Mouse (Mus musculus) erythroblast, embryonic 14.5 days (primary cell): ENCODE data around the gene Krt42.

ENCODE experiments used
- GATA1 ChIP-seq: IDR thresholded peaks from 2 replicates; pipeline ENCODE4 v1.6.1; 2012; ENCODE audit warnings: low read length, inconsistent platforms, mixed read lengths
- TAL1 ChIP-seq: IDR thresholded peaks from 3 replicates; pipeline ENCODE4 v1.6.1; 2012; ENCODE audit warnings: low read length, inconsistent platforms, mixed read lengths

DNA sequence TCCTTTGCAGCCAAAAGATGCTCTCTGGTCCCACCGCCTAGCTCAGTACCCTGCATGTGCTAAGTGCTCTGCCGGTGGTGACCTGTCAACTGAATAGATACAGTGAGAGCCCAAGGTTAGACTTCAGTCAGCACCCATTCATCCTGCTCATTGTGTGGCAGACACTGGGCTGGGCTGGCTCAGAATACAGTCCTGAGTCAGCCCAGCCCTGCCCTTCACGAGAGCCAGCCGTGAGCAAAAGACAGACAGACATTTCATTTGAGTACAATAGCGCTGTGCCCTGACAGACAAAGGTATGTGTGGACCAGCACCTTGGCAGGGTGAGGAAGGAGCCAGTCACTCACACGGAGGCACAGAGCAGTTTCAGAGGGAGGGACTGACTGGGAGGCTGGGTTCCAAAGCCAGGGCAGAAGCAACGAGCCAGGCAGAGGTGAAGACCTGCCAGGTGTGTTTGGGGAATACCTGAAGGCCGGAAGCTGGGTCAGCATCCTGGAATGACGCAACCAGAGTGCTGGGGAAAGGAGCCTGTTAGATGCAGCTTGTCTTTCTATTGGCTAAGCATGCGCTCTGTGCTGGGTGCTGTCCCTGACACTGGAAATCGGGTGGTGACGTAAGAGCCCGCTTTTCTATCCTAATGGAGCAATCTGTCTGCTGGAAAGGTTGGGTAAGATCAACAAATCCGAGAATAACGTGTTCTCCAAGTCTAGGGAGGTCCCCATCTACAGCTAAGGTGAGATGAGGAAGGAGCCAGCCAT lies 8.2 kb upstream of the Krt42 start:
- TF ChIP-seq GATA1 (no peak), TAL1 (no peak)
